Mouse (Mus musculus): ENCODE results near the gene St3gal4. TPM values are rescaled to one million over a fixed set of nuclear protein-coding genes. Genes with fewer than 3 reads are reported as not detected.

The St3gal4 gene
- total and polyA plus RNA-seq, 2 experiments from 2014 or later, result 18.2 to 22.6 TPM

DNA sequence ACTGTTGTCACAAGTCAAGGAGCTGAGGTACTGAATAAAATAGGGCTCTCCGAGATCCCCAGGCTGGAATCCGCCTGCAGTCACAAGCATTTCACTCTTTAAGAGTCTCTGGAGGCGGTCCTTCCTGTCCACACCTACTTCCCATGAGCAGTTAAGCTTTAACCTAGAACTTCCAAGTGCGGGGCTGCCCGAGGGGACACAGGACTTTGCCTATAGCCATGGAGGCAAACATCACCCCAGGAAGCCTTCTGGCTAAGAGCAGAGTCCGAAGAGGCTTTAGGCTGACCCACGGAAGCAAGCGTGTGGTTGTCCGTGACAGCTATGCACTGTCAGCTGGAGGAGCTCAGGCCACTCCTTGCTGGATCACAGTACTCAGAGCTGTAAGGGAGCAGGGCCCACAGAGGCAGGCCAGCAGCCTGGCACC, 9.9 kb upstream of the St3gal4 start:
- Histone ChIP-seq H3K4me1 (ENCODE audit: insufficient read depth) (no peaks in the 10 kb centered on the region), H3K27me3 (ENCODE audit: insufficient read depth, low read length) (no peaks in the 10 kb centered on the region), H3K4me3 (ENCODE audit: low read depth, low read length) (no peak overlapping the region), H3K27ac (ENCODE audit: low read depth, low read length) (no peak overlapping the region), H3K9me3 (ENCODE audit: low read length) (no peaks in the 10 kb centered on the region), H3K36me3 (ENCODE audit: insufficient read depth) (peaks cover 27% of the 10 kb centered on the region), H3K9ac (no peak overlapping the region), H3K4me2 (ENCODE audit: low read depth) (no peak overlapping the region)
- TF ChIP-seq CTCF (IDR thresholded peaks at IDR 0.05; ENCODE audit: low read depth), result no peak
- no peak for ATAC-seq
- 94% methylated on average over 9 of the region's 9 CpGs for WGBS
- DNase-seq, result no peak

DNA sequence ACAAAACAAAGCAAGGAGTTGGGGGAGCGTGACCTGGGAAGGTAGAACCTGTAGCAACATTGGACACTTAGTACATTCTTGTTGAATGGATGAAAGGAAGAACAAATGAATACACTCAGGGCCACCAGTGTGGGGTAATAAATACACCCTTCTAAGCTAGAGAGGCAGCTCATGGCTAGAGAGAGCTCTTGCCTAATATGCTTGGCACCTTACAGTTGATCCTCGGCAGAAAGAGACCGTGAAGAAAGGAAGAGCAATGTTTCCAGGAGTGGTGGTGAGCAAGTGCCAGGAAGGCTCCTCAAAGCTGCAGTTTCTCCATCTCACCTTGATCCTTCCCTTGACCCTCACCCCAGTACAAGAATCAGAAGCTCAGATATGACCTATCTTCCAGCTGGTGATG, 9.5 kb upstream of the St3gal4 start:
- Histone ChIP-seq H3K4me3 (ENCODE audit: low read depth, low read length) (no peak overlapping the region), H3K4me2 (ENCODE audit: low read depth) (no peak overlapping the region), H3K36me3 (ENCODE audit: insufficient read depth) (peaks cover 30% of the 10 kb centered on the region), H3K27ac (ENCODE audit: low read depth, low read length) (no peak overlapping the region), H3K9ac (no peak overlapping the region), H3K27me3 (ENCODE audit: insufficient read depth, low read length) (no peaks in the 10 kb centered on the region), H3K4me1 (ENCODE audit: insufficient read depth) (no peaks in the 10 kb centered on the region), H3K9me3 (ENCODE audit: low read length) (no peaks in the 10 kb centered on the region)
- 87% methylated on average over 3 of the region's 3 CpGs for WGBS
- DNase-seq (no peak), ATAC-seq (no peak)
- TF ChIP-seq CTCF (IDR thresholded peaks at IDR 0.05; ENCODE audit: low read depth), result no peak

DNA sequence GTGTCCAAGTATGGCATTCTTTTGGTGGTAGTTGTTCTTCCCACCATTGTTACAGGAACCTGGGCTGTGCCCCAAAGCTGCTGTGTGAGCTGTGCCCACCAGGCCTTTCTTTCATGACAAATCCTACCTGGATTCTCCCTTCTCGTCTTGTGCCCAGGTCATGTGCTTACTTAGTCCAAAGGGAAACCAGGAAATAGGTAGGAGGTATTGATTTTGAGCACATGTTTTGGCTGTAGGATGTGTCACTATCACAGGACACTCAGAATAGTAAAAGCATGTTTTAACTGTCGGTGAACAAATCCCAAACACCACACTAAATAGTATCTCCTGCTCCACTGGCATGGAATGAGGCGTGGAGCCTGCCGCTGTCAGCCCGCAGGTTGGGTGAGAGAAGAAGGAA, 8.5 kb upstream of the St3gal4 start:
- DNase-seq (no peak), ATAC-seq (no peak)
- no peak overlapping the region for H3K4me2 ChIP-seq (ENCODE audit: low read depth)
- no peak overlapping the region for H3K9ac ChIP-seq
- H3K9me3 ChIP-seq (ENCODE audit: low read length), result no peaks in the 10 kb centered on the region
- TF ChIP-seq CTCF (IDR thresholded peaks at IDR 0.05; ENCODE audit: low read depth), result no peak
- H3K4me1 ChIP-seq (ENCODE audit: insufficient read depth), result no peaks in the 10 kb centered on the region
- peaks cover 30% of the 10 kb centered on the region for H3K36me3 ChIP-seq (ENCODE audit: insufficient read depth)
- no peak overlapping the region for H3K27ac ChIP-seq (ENCODE audit: low read depth, low read length)
- no peaks in the 10 kb centered on the region for H3K27me3 ChIP-seq (ENCODE audit: insufficient read depth, low read length)
- H3K4me3 ChIP-seq (ENCODE audit: low read depth, low read length), result no peak overlapping the region
- WGBS, result 92% methylated on average over 5 of the region's 5 CpGs

- TF ChIP-seq CTCF (IDR thresholded peaks at IDR 0.05; ENCODE audit: low read depth), result no peak
These were observed 8.1 kb upstream of the St3gal4 start for GRCm38 (mm10) chr9:35127147-35127546.

GRCm38 (mm10) chr9:35124678-35124955, 5.5 kb upstream of the St3gal4 start:
- no peak overlapping the region for H3K9ac ChIP-seq
- no peak for ATAC-seq
- no peaks in the 10 kb centered on the region for H3K9me3 ChIP-seq (ENCODE audit: low read length)
- H3K27me3 ChIP-seq (ENCODE audit: insufficient read depth, low read length), result no peaks in the 10 kb centered on the region
- TF ChIP-seq CTCF (IDR thresholded peaks at IDR 0.05; ENCODE audit: low read depth), result no peak
- H3K4me2 ChIP-seq (ENCODE audit: low read depth), result no peak overlapping the region
- no peak for DNase-seq
- H3K27ac ChIP-seq (ENCODE audit: low read depth, low read length), result no peak overlapping the region
- H3K4me3 ChIP-seq (ENCODE audit: low read depth, low read length), result no peak overlapping the region
- H3K4me1 ChIP-seq (ENCODE audit: insufficient read depth), result no peaks in the 10 kb centered on the region
- peaks cover 30% of the 10 kb centered on the region for H3K36me3 ChIP-seq (ENCODE audit: insufficient read depth)
- 93% methylated on average over 8 of the region's 8 CpGs for WGBS

More at GRCm38 (mm10) chr9:35127147-35127546, 8.1 kb upstream of the St3gal4 start:
- no peak for DNase-seq
- ATAC-seq, result no peak
- H3K27ac ChIP-seq (ENCODE audit: low read depth, low read length), result no peak overlapping the region
- no peaks in the 10 kb centered on the region for H3K27me3 ChIP-seq (ENCODE audit: insufficient read depth, low read length)
- 82% methylated on average over 6 of the region's 6 CpGs for WGBS
- no peak overlapping the region for H3K9ac ChIP-seq
- H3K9me3 ChIP-seq (ENCODE audit: low read length), result no peaks in the 10 kb centered on the region
- H3K36me3 ChIP-seq (ENCODE audit: insufficient read depth), result peaks cover 30% of the 10 kb centered on the region
- no peak overlapping the region for H3K4me3 ChIP-seq (ENCODE audit: low read depth, low read length)
- no peaks in the 10 kb centered on the region for H3K4me1 ChIP-seq (ENCODE audit: insufficient read depth)
- H3K4me2 ChIP-seq (ENCODE audit: low read depth), result no peak overlapping the region

- no peaks in the 10 kb centered on the region for H3K4me1 ChIP-seq (ENCODE audit: insufficient read depth)
- DNase-seq, result no peak
- WGBS, result 83% methylated on average over 11 of the region's 11 CpGs
- peaks cover 30% of the 10 kb centered on the region for H3K36me3 ChIP-seq (ENCODE audit: insufficient read depth)
- no peak overlapping the region for H3K9ac ChIP-seq
- no peak for TF ChIP-seq CTCF (IDR thresholded peaks at IDR 0.05; ENCODE audit: low read depth)
- H3K4me3 ChIP-seq (ENCODE audit: low read depth, low read length), result no peak overlapping the region
- H3K27me3 ChIP-seq (ENCODE audit: insufficient read depth, low read length), result no peaks in the 10 kb centered on the region
- no peak overlapping the region for H3K4me2 ChIP-seq (ENCODE audit: low read depth)
- H3K27ac ChIP-seq (ENCODE audit: low read depth, low read length), result no peak overlapping the region
- no peaks in the 10 kb centered on the region for H3K9me3 ChIP-seq (ENCODE audit: low read length)
- no peak for ATAC-seq
These were observed 5.0 kb upstream of the St3gal4 start for GRCm38 (mm10) chr9:35123804-35124677.

- no peak overlapping the region for H3K4me2 ChIP-seq (ENCODE audit: low read depth)
- H3K36me3 ChIP-seq (ENCODE audit: insufficient read depth), result peaks cover 30% of the 10 kb centered on the region
- DNase-seq (no peak), ATAC-seq (peak; percentile 36; the same call in 1 of the 2 replicates)
- 56% methylated on average over 2 of the region's 2 CpGs for WGBS
- no peak overlapping the region for H3K9ac ChIP-seq
- no peak overlapping the region for H3K4me3 ChIP-seq (ENCODE audit: low read depth, low read length)
- H3K4me1 ChIP-seq (ENCODE audit: insufficient read depth), result no peaks in the 10 kb centered on the region
- H3K27ac ChIP-seq (ENCODE audit: low read depth, low read length), result no peak overlapping the region
- TF ChIP-seq CTCF (IDR thresholded peaks at IDR 0.05; ENCODE audit: low read depth), result no peak
- H3K9me3 ChIP-seq (ENCODE audit: low read length), result no peaks in the 10 kb centered on the region
- H3K27me3 ChIP-seq (ENCODE audit: insufficient read depth, low read length), result no peaks in the 10 kb centered on the region
These were observed 4.4 kb upstream of the St3gal4 start for GRCm38 (mm10) chr9:35123456-35123803.

All from forebrain, postnatal 0 days (tissue).